Mouse (Mus musculus) embryonic facial prominence, embryonic 12.5 days (tissue): ENCODE data around the gene Ptgfr. TPM values are rescaled to one million over a fixed set of nuclear protein-coding genes. Genes with fewer than 3 reads are reported as not detected.

Source experiments
- ATAC-seq: fragments of 200-750 bp; cut with Nextera tagmentation; 2 replicates; pipeline ENCODE4 v1.8.0; 2017; ENCODE audit not compliant: insufficient number of reproducible peaks, insufficient read depth, low FRiP score, low TSS enrichment
- H3K27ac ChIP-seq: fragments of 300-500 bp; sonication (generic); 2 replicates; pipeline ENCODE4 v1.5.1; 2016; ENCODE audit warnings: mild to moderate bottlenecking
- H3K27me3 ChIP-seq: fragments of 300-500 bp; sonication (generic); 2 replicates; pipeline ENCODE4 v1.6.1; 2016; ENCODE audit warnings: mild to moderate bottlenecking, moderate library complexity
- H3K36me3 ChIP-seq: fragments of 300-500 bp; sonication (generic); 2 replicates; pipeline ENCODE4 v1.6.1; 2016; ENCODE audit warnings: mild to moderate bottlenecking
- H3K4me1 ChIP-seq: fragments of 300-500 bp; sonication (generic); 2 replicates; pipeline ENCODE4 v1.6.1; 2016
- H3K4me2 ChIP-seq: fragments of 300-500 bp; sonication (generic); replicated peaks from 2 replicates; pipeline ENCODE4 v1.6.1; 2016; ENCODE audit warnings: mild to moderate bottlenecking, moderate library complexity
- H3K4me3 ChIP-seq: fragments of 300-500 bp; sonication (generic); 2 replicates; pipeline ENCODE4 v1.5.1; 2016; ENCODE audit warnings: mild to moderate bottlenecking
- H3K9ac ChIP-seq: fragments of 300-500 bp; sonication (generic); 2 replicates; pipeline ENCODE4 v1.6.1; 2016; ENCODE audit warnings: mild to moderate bottlenecking, moderate library complexity
- H3K9me3 ChIP-seq: fragments of 300-500 bp; sonication (generic); 2 replicates; pipeline ENCODE4 v1.6.1; 2016; ENCODE audit warnings: mild to moderate bottlenecking, moderate library complexity
- WGBS: fragments of 180-500 bp; shearing (Covaris S2); methylation state at CpG from one replicate; pipeline ENCODE4 v1.1.7; 2016; 5-methylcytosine and 5-hydroxymethylcytosine counted together
- polyA plus RNA-seq: library from polyadenylated mRNA; unstranded; fragments of >200 nt; fragmentation: Nextera tagmentation; extraction: Ambion mirVana; gene quantifications from 2 replicates; pipeline ENCODE4 v1.2.1, GENCODE M21; 2016

Gene Ptgfr
- polyA plus RNA-seq, 1 experiment from 2014 or later: 3.3 TPM

- Histone ChIP-seq H3K36me3 (no peaks in the 10 kb centered on the region), H3K9me3 (no peaks in the 10 kb centered on the region), H3K4me3 (peak overlapping the region; percentile 53), H3K27ac (0 out of 2 replicates have a peak overlapping the region, but pooled peaks have one; percentile 54), H3K4me2 (peak overlapping the region; percentile 92), H3K27me3 (peaks cover 8% of the 10 kb centered on the region; the same call in 1 of the 2 replicates), H3K9ac (no peak overlapping the region; the same call in 1 of the 2 replicates), H3K4me1 (peaks cover 9% of the 10 kb centered on the region; the same call in 1 of the 2 replicates)
- peak; percentile 73; the same call in 1 of the 2 replicates for ATAC-seq
- 3% methylated on average over 5 of the region's 5 CpGs for WGBS
These were observed 979 bp downstream of the Ptgfr start for GRCm38 (mm10) chr3:151836451-151836850.

GRCm38 (mm10) chr3:151835831-151836230 lies 1.6 kb downstream of the Ptgfr start:
- no peak overlapping the region for H3K9ac ChIP-seq
- H3K9me3 ChIP-seq: no peaks in the 10 kb centered on the region
- no peaks in the 10 kb centered on the region for H3K36me3 ChIP-seq
- no peak for ATAC-seq
- H3K4me2 ChIP-seq: no peak overlapping the region
- peaks cover 8% of the 10 kb centered on the region; the same call in 1 of the 2 replicates for H3K27me3 ChIP-seq
- H3K4me3 ChIP-seq: no peak overlapping the region
- H3K4me1 ChIP-seq: peaks cover 9% of the 10 kb centered on the region; the same call in 1 of the 2 replicates
- H3K27ac ChIP-seq: no peak overlapping the region
- 56% methylated on average over 3 of the region's 3 CpGs for WGBS

- Histone ChIP-seq H3K4me1 (no peaks in the 10 kb centered on the region), H3K4me2 (no peak overlapping the region), H3K9ac (no peak overlapping the region), H3K4me3 (no peak overlapping the region), H3K9me3 (no peaks in the 10 kb centered on the region), H3K27me3 (no peaks in the 10 kb centered on the region), H3K36me3 (no peaks in the 10 kb centered on the region), H3K27ac (no peak overlapping the region)
- ATAC-seq: no peak
- WGBS: 63% methylated on average over 11 of the region's 11 CpGs
These were observed 9.3 kb downstream of the Ptgfr start for GRCm38 (mm10) chr3:151827950-151828610.

- no peak overlapping the region for H3K4me3 ChIP-seq
- no peaks in the 10 kb centered on the region for H3K27me3 ChIP-seq
- 55% methylated on average over 4 of the region's 4 CpGs for WGBS
- ATAC-seq: no peak
- H3K36me3 ChIP-seq: no peaks in the 10 kb centered on the region
- H3K27ac ChIP-seq: no peak overlapping the region
- no peak overlapping the region for H3K9ac ChIP-seq
- H3K4me1 ChIP-seq: no peaks in the 10 kb centered on the region
- no peak overlapping the region for H3K4me2 ChIP-seq
- no peaks in the 10 kb centered on the region for H3K9me3 ChIP-seq
These were observed 17.6 kb downstream of the Ptgfr start for GRCm38 (mm10) chr3:151819811-151820210.

GRCm38 (mm10) chr3:151818265-151818664 lies 19.2 kb downstream of the Ptgfr start:
- Histone ChIP-seq H3K9ac (no peak overlapping the region), H3K9me3 (no peaks in the 10 kb centered on the region), H3K27me3 (no peaks in the 10 kb centered on the region), H3K36me3 (no peaks in the 10 kb centered on the region), H3K4me1 (no peaks in the 10 kb centered on the region), H3K4me3 (no peak overlapping the region), H3K27ac (no peak overlapping the region), H3K4me2 (no peak overlapping the region)
- no peak for ATAC-seq
- 72% methylated on average over 6 of the region's 6 CpGs for WGBS

- Histone ChIP-seq H3K4me3 (no peak overlapping the region), H3K9ac (no peak overlapping the region), H3K27ac (no peak overlapping the region), H3K27me3 (no peaks in the 10 kb centered on the region), H3K4me2 (no peak overlapping the region), H3K9me3 (no peaks in the 10 kb centered on the region), H3K4me1 (no peaks in the 10 kb centered on the region), H3K36me3 (no peaks in the 10 kb centered on the region)
- no peak for ATAC-seq
- WGBS: 62% methylated on average over 2 of the region's 2 CpGs
These were observed 28.8 kb downstream of the Ptgfr start for GRCm38 (mm10) chr3:151808613-151809012.

- H3K36me3 ChIP-seq: no peaks in the 10 kb centered on the region
- H3K27me3 ChIP-seq: no peaks in the 10 kb centered on the region
- WGBS: 87% methylated on average over 8 of the region's 8 CpGs
- ATAC-seq: no peak
- H3K27ac ChIP-seq: no peak overlapping the region
- H3K4me3 ChIP-seq: no peak overlapping the region
- H3K4me1 ChIP-seq: no peaks in the 10 kb centered on the region
- no peak overlapping the region for H3K9ac ChIP-seq
- H3K4me2 ChIP-seq: no peak overlapping the region
- no peaks in the 10 kb centered on the region for H3K9me3 ChIP-seq
These were observed 48.8 kb downstream of the Ptgfr start for GRCm38 (mm10) chr3:151788622-151789021.

GRCm38 (mm10) chr3:151775089-151775488 lies 62.3 kb downstream of the Ptgfr start:
- H3K9ac ChIP-seq: no peak overlapping the region
- H3K9me3 ChIP-seq: no peaks in the 10 kb centered on the region
- no peak overlapping the region for H3K4me2 ChIP-seq
- no peak overlapping the region for H3K27ac ChIP-seq
- H3K27me3 ChIP-seq: no peaks in the 10 kb centered on the region
- no peaks in the 10 kb centered on the region for H3K4me1 ChIP-seq
- H3K36me3 ChIP-seq: no peaks in the 10 kb centered on the region
- no peak overlapping the region for H3K4me3 ChIP-seq
- no peak for ATAC-seq
- WGBS: 70% methylated on average over 4 of the region's 4 CpGs

GRCm38 (mm10) chr3:151771074-151771473 lies 66.4 kb downstream of the Ptgfr start:
- Histone ChIP-seq H3K27me3 (no peaks in the 10 kb centered on the region), H3K4me3 (no peak overlapping the region), H3K36me3 (no peaks in the 10 kb centered on the region), H3K9me3 (no peaks in the 10 kb centered on the region), H3K9ac (no peak overlapping the region), H3K27ac (no peak overlapping the region), H3K4me2 (no peak overlapping the region), H3K4me1 (no peaks in the 10 kb centered on the region)
- ATAC-seq: no peak
- WGBS: 63% methylated on average over 3 of the region's 3 CpGs

GRCm38 (mm10) chr3:151749737-151750136 lies 87.7 kb downstream of the Ptgfr start, which contains the start of gene Ifi44:
Gene Ifi44, minus strand, starts transcription at chr3:151749960.
- H3K4me3 ChIP-seq: no peak within 1 kb of the TSS
- H3K27ac ChIP-seq: no peak within 1 kb of the TSS
- no peaks in the 10 kb centered on the region for H3K9me3 ChIP-seq
- H3K4me2 ChIP-seq: no peak within 1 kb of the TSS
- H3K36me3 ChIP-seq: no peaks in the 10 kb centered on the region
- 51% methylated on average over 7 of the region's 7 CpGs for WGBS
- ATAC-seq: no peak
- H3K9ac ChIP-seq: no peak within 1 kb of the TSS
- H3K27me3 ChIP-seq: no peaks in the 10 kb centered on the region
- no peaks in the 10 kb centered on the region for H3K4me1 ChIP-seq

- no peak for ATAC-seq
- H3K9ac ChIP-seq: no peak overlapping the region
- no peak overlapping the region for H3K4me3 ChIP-seq
- H3K4me2 ChIP-seq: no peak overlapping the region
- H3K27ac ChIP-seq: no peak overlapping the region
- no peaks in the 10 kb centered on the region for H3K4me1 ChIP-seq
- H3K36me3 ChIP-seq: no peaks in the 10 kb centered on the region
- H3K9me3 ChIP-seq: no peaks in the 10 kb centered on the region
- 89% methylated on average over 1 of the region's 1 CpGs for WGBS
- no peaks in the 10 kb centered on the region for H3K27me3 ChIP-seq
These were observed 88.9 kb downstream of the Ptgfr start for GRCm38 (mm10) chr3:151748514-151748913.
